Mouse (Mus musculus) liver, postnatal 0 days (tissue): ENCODE measurements around the gene Trcg1. TPM values are rescaled to one million over a fixed set of nuclear protein-coding genes. Genes with fewer than 3 reads are reported as not detected.
A peak's percentile ranks its signal among the peaks of the same experiment; 100 is the strongest.
"Not testable (repeated sequence)": the region's sequence is repeated elsewhere in the genome, so short reads cannot be mapped to it uniquely, and the experiment has no call there.

Experiments
- ATAC-seq: fragments of 200-750 bp; cut with Nextera tagmentation; 2 replicates; pipeline ENCODE4 v1.8.0; 2017; ENCODE audit warnings: mild to moderate bottlenecking, moderate library complexity
- DNase-seq: peaks from one replicate; pipeline ENCODE4 v3.0.0-alpha.2; 2016
- H3K27ac ChIP-seq: fragments of 300-500 bp; sonication (generic); 2 replicates; pipeline ENCODE4 v1.5.1; 2014; ENCODE audit warnings: antibody characterized with exemption, moderate library complexity, mild to moderate bottlenecking, low read depth
- H3K27me3 ChIP-seq: fragments of 300-500 bp; sonication (generic); 2 replicates; pipeline ENCODE4 v1.6.1; 2014; ENCODE audit warnings: low read length, control low read depth, mixed read lengths; ENCODE audit not compliant: insufficient read depth
- H3K36me3 ChIP-seq: fragments of 300-500 bp; sonication (generic); replicated peaks from 2 replicates; pipeline ENCODE4 v1.6.1; 2014; ENCODE audit warnings: mild to moderate bottlenecking, control low read depth, low read length, moderate library complexity, mixed read lengths; ENCODE audit not compliant: insufficient read depth
- H3K4me1 ChIP-seq: fragments of 300-500 bp; sonication (generic); 2 replicates; pipeline ENCODE4 v1.6.1; 2014; ENCODE audit warnings: antibody characterized with exemption, mild to moderate bottlenecking, control low read depth; ENCODE audit not compliant: insufficient read depth
- H3K4me2 ChIP-seq: fragments of 300-500 bp; sonication (generic); 2 replicates; pipeline ENCODE4 v1.6.1; 2014; ENCODE audit warnings: low read depth, mild to moderate bottlenecking, low read length, moderate library complexity, mixed read lengths
- H3K4me3 ChIP-seq: fragments of 300-500 bp; sonication (generic); 2 replicates; pipeline ENCODE4 v1.5.1; 2014; ENCODE audit warnings: low read depth, low read length
- H3K9ac ChIP-seq: fragments of 300-500 bp; sonication (generic); replicated peaks from 2 replicates; pipeline ENCODE4 v1.6.1; 2014; ENCODE audit warnings: mild to moderate bottlenecking, moderate library complexity
- H3K9me3 ChIP-seq: fragments of 300-500 bp; sonication (generic); 2 replicates; pipeline ENCODE4 v1.6.1; 2016; ENCODE audit warnings: mild to moderate bottlenecking, control low read depth, low read length, mixed read lengths
- CTCF ChIP-seq: sonication (generic); IDR thresholded peaks from 2 replicates; pipeline ENCODE4 v1.5.1; 2016; ENCODE audit warnings: antibody characterized with exemption, low read depth
- EP300 ChIP-seq: IDR thresholded peaks from 2 replicates; pipeline ENCODE4 v1.6.1; 2016; ENCODE audit warnings: antibody characterized with exemption, low read depth, mild to moderate bottlenecking
- WGBS: fragments of 180-500 bp; shearing (Covaris S2); extraction: QIAGEN DNeasy Blood & Tissue Kit; methylation state at CpG from one replicate; pipeline ENCODE4 v1.1.7; 2014; ENCODE audit not compliant: insufficient replicate concordance; 5-methylcytosine and 5-hydroxymethylcytosine counted together
- polyA plus RNA-seq: library from polyadenylated mRNA; unstranded; fragments of >200 nt; fragmentation: Nextera tagmentation; extraction: Ambion mirVana; gene quantifications from 2 replicates; pipeline ENCODE4 v1.2.1, GENCODE M21; 2015

The Trcg1 gene
- not detected in 2 replicates for polyA plus RNA-seq

- peaks cover 22% of the 10 kb centered on the region for H3K4me1 ChIP-seq
- H3K27me3 ChIP-seq = no peaks in the 10 kb centered on the region
- DNase-seq (no peak), ATAC-seq (no peak)
- no peak within 1 kb of the TSS for H3K4me2 ChIP-seq
- H3K27ac ChIP-seq = no peak within 1 kb of the TSS
- WGBS = 90% methylated on average over 2 of the region's 2 CpGs
- H3K36me3 ChIP-seq = no peaks in the 10 kb centered on the region
- no peak within 1 kb of the TSS for H3K9ac ChIP-seq
- H3K4me3 ChIP-seq = no peak within 1 kb of the TSS
- no peaks in the 10 kb centered on the region for H3K9me3 ChIP-seq
- TF ChIP-seq CTCF (no peak), EP300 (no peak)
These were observed at the start of gene Trcg1 for GRCm38 (mm10) chr9:57236256-57236655. Trcg1 (plus strand) TSS chr9:57236556.

DNA sequence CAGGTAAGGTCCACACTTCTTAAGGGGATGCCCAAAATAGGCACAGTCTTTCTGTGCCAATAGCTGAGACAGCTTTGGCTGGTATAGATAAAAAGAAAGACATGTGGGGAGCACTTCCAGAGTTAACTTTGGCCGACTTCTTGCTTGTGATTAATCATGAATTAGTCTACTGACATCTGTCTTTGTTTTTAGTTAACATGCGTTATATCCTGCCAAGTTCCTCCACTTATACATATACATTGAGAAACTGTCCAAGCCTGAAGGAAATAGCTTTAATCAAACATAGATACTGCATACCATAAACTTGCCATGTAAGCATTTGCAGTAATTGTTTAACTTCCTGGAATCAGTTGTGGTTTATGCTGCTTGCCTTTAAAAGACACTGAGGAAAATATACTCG, 39.6 kb upstream of the Trcg1 start:
- ATAC-seq (no peak), DNase-seq (no peak)
- Histone ChIP-seq H3K4me3 (no peak overlapping the region), H3K36me3 (no peaks in the 10 kb centered on the region), H3K27ac (no peak overlapping the region), H3K4me2 (no peak overlapping the region), H3K9me3 (no peaks in the 10 kb centered on the region), H3K27me3 (no peaks in the 10 kb centered on the region), H3K9ac (no peak overlapping the region), H3K4me1 (no peaks in the 10 kb centered on the region)
- 62% methylated on average over 3 of the region's 3 CpGs for WGBS
- TF ChIP-seq CTCF (no peak), EP300 (no peak)

- H3K4me1 ChIP-seq = no peaks in the 10 kb centered on the region
- no peaks in the 10 kb centered on the region for H3K27me3 ChIP-seq
- TF ChIP-seq CTCF = no peak
- TF ChIP-seq EP300 = no peak
- H3K9ac ChIP-seq = no peak overlapping the region
- 68% methylated on average over 8 of the region's 8 CpGs for WGBS
- ATAC-seq (no peak), DNase-seq (no peak)
- H3K36me3 ChIP-seq = no peaks in the 10 kb centered on the region
- H3K4me3 ChIP-seq = no peak overlapping the region
- H3K9me3 ChIP-seq = no peaks in the 10 kb centered on the region
- H3K27ac ChIP-seq = no peak overlapping the region
- no peak overlapping the region for H3K4me2 ChIP-seq
These were observed 38.9 kb upstream of the Trcg1 start for GRCm38 (mm10) chr9:57197414-57197813.

DNA sequence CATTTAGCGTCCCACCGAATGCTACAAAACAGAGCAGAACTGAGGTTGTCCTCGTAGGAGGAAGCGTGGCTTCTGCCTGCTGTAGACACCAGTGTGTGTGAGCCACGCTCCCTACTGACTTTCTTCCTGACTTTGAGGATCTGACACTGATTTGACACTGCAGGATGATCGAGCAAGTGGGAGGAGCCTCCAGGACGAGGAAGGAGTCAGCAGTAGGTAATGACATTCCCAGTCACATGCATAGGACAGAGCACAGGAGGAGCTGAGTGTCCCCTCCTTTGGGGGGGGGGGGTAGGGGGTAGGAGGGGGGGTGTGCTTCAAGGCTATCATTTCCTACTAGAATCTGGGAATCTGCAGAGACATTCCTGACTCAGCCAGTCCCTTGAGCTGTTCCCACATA, 33.4 kb upstream of the Trcg1 start:
- no peak for ATAC-seq
- H3K4me3 ChIP-seq = no peak overlapping the region
- H3K27me3 ChIP-seq = no peaks in the 10 kb centered on the region
- no peaks in the 10 kb centered on the region for H3K9me3 ChIP-seq
- no peak for DNase-seq
- no peak overlapping the region for H3K9ac ChIP-seq
- no peaks in the 10 kb centered on the region for H3K4me1 ChIP-seq
- H3K27ac ChIP-seq = no peak overlapping the region
- H3K4me2 ChIP-seq = no peak overlapping the region
- no peaks in the 10 kb centered on the region for H3K36me3 ChIP-seq
- 61% methylated on average over 7 of the region's 7 CpGs for WGBS
- no peak for TF ChIP-seq EP300
- no peak for TF ChIP-seq CTCF

GRCm38 (mm10) chr9:57203571-57203970, 32.8 kb upstream of the Trcg1 start:
- not testable (repeated sequence) for H3K9me3 ChIP-seq, DNase-seq, H3K27ac ChIP-seq, H3K36me3 ChIP-seq, H3K27me3 ChIP-seq, H3K4me1 ChIP-seq, ATAC-seq, H3K9ac ChIP-seq, H3K4me2 ChIP-seq, H3K4me3 ChIP-seq
- 70% methylated on average over 13 of the region's 13 CpGs for WGBS

DNA sequence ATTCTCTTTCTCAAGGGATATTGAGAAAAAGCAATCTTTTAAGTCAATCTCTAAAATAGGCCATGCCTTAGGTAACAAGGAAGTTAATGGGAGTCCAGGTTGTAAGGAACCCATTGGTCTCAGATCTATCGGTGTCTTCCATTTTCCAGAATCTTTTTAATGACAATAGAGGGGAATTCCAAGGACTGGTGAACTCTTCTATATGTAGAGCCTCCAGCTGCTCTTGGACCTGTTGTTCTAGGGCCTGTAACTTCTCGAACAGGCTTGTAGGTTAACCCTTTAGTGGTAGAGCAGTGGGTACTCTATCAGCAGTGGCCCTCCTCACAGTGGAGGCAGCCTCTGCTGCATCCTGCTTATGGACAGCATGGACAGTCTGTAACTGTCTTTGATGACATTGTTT, 29.5 kb upstream of the Trcg1 start:
- Histone ChIP-seq H3K9me3 (no peaks in the 10 kb centered on the region), H3K9ac (no peak overlapping the region), H3K4me2 (no peak overlapping the region), H3K4me1 (no peaks in the 10 kb centered on the region), H3K27me3 (no peaks in the 10 kb centered on the region), H3K4me3 (no peak overlapping the region), H3K36me3 (no peaks in the 10 kb centered on the region), H3K27ac (no peak overlapping the region)
- TF ChIP-seq CTCF (no peak), EP300 (no peak)
- DNase-seq (no peak), ATAC-seq (no peak)
- WGBS = 59% methylated on average over 2 of the region's 2 CpGs

GRCm38 (mm10) chr9:57209316-57209715, 27.0 kb upstream of the Trcg1 start:
- H3K4me1 ChIP-seq = no peaks in the 10 kb centered on the region
- 35% methylated on average over 3 of the region's 3 CpGs for WGBS
- H3K36me3 ChIP-seq = no peaks in the 10 kb centered on the region
- H3K27me3 ChIP-seq = no peaks in the 10 kb centered on the region
- ATAC-seq = no peak
- no peaks in the 10 kb centered on the region for H3K9me3 ChIP-seq
- TF ChIP-seq CTCF = peak; percentile 64
- TF ChIP-seq EP300 = no peak
- H3K4me3 ChIP-seq = no peak overlapping the region
- H3K27ac ChIP-seq = no peak overlapping the region
- no peak overlapping the region for H3K9ac ChIP-seq
- peak; percentile 57 for DNase-seq
- no peak overlapping the region for H3K4me2 ChIP-seq
